Mouse (Mus musculus) bone marrow macrophage, adult 2 months (primary cell): ENCODE results near the gene Smg6. TPM values are rescaled to one million over a fixed set of nuclear protein-coding genes. Genes with fewer than 3 reads are reported as not detected.
"Not testable (repeated sequence)": the region's sequence is repeated elsewhere in the genome, so short reads cannot be mapped to it uniquely, and the experiment has no call there.

Source experiments
- H3K27ac ChIP-seq: 2 replicates; pipeline ENCODE4 v1.5.1; 2012; ENCODE audit warnings: low read depth, low read length; ENCODE audit not compliant: insufficient read depth
- H3K4me1 ChIP-seq: 2 replicates; pipeline ENCODE4 v1.6.1; 2012; ENCODE audit warnings: low read length; ENCODE audit not compliant: control insufficient read depth, insufficient read depth
- H3K4me3 ChIP-seq: 2 replicates; pipeline ENCODE4 v1.5.1; 2012; ENCODE audit warnings: mild to moderate bottlenecking, low read length, moderate library complexity; ENCODE audit not compliant: insufficient read depth
- CTCF ChIP-seq: IDR thresholded peaks from 2 replicates; pipeline ENCODE4 v1.5.1; 2012; ENCODE audit warnings: low read depth, mild to moderate bottlenecking, low read length, moderate library complexity
- POLR2A ChIP-seq: IDR thresholded peaks from 2 replicates; pipeline ENCODE4 v1.6.1; 2012; ENCODE audit warnings: mild to moderate bottlenecking, low read depth, low read length, borderline replicate concordance
- polyA plus RNA-seq: library from polyadenylated mRNA; stranded (reverse); fragments of >200 nt; gene quantifications from 2 replicates; pipeline ENCODE4 v1.2.4, GENCODE M21; 2012; ENCODE audit not compliant: missing spikeins, insufficient read depth, insufficient read length

Gene Smg6
- polyA plus RNA-seq, 1 experiment: 14.7 TPM

DNA sequence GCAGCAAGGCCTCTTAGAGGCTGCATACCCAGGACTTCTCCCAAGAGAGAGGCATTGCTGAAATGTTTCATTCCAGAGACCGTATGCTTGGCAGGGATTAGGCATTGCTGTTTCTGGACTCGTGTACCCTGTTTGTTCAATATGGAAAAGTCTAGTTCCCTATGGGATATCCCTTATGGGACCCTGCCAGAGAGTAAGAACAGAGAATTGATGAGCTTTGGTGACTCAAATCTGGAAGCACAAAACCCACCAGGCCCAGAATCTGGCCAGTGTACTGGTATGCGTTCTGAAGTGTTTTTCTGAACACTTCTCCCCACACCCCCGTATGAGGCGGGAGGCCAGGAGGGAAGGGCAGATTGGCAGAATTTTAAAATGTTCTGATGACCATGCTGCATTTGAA lies 64.9 kb downstream of the Smg6 start:
- Histone ChIP-seq H3K27ac (no peak overlapping the region), H3K4me1 (peaks cover 17% of the 10 kb centered on the region), H3K4me3 (no peak overlapping the region)
- TF ChIP-seq CTCF (no peak), POLR2A (no peak)

DNA sequence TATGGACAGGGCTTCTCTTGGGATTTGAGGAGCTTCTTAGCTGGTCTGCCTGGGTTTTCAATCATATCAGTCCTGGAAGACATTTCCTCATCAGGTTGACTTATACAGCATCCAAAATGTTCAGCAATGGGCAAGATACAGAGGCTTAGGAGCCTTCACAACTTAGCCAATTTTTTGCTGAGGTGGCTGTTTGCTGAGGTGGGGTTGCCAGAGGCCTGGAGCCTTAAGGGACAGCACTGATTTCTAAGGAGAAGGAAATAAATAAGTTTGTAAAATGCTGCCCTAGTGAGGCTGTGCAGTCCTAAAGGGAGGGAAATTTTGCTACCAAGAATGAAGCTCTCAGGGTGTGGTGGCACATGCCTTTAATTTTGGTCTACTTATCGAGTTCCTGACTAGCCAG lies 65.7 kb downstream of the Smg6 start:
- H3K27ac ChIP-seq: no peak overlapping the region
- H3K4me3 ChIP-seq: no peak overlapping the region
- H3K4me1 ChIP-seq: peaks cover 17% of the 10 kb centered on the region
- no peak for TF ChIP-seq POLR2A
- no peak for TF ChIP-seq CTCF

DNA sequence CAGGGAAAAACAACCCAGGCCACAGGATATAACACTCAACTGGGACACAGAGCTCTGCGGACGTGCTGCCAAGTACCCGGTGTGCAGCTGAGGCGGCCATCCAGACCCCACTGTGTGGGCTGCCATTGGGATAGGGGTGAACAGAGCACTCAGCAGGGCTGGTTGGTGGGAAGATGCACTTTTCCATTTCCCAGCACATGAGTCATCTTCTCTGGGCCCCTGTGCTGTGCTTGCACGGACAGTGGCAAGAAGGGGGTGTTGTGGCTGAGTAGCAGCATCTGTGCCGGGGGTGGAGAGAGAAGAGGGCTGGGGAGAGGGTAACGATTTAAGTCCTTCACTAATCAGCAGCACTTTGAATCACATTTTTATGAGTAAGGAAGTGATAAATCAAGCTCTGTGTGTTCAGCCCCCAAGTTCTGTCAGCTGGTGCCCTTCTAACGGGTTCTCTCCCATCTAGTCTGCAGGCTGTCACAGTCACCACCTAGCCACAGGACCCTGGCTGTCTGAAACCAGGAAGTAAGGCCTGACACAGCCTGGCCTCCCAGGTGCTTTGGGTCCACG lies 66.9 kb downstream of the Smg6 start:
- no peak overlapping the region for H3K4me3 ChIP-seq
- H3K27ac ChIP-seq: no peak overlapping the region
- TF ChIP-seq POLR2A (no peak), CTCF (no peak)
- H3K4me1 ChIP-seq: peaks cover 17% of the 10 kb centered on the region

DNA sequence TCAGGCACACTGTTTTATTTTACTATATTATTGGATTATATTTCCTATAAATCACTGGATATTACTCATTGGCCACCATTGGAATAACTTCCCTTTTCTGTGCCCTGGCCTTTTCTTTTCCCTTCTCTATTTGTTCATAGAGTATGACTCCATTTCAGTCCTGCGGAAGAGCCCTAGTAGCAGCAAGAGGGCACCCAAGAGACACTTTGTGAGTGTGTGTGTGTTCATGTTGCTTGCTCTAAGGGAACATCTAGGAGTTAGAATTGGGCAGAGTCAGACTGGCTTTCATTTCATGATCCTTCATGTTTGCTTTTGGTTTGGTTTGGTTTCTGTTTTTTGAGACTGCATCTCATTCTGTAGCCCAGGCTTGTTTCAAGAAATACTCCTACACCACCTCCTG lies 68.5 kb downstream of the Smg6 start:
- H3K4me3 ChIP-seq: no peak overlapping the region
- H3K27ac ChIP-seq: no peak overlapping the region
- peaks cover 14% of the 10 kb centered on the region for H3K4me1 ChIP-seq
- TF ChIP-seq CTCF (no peak), POLR2A (no peak)

DNA sequence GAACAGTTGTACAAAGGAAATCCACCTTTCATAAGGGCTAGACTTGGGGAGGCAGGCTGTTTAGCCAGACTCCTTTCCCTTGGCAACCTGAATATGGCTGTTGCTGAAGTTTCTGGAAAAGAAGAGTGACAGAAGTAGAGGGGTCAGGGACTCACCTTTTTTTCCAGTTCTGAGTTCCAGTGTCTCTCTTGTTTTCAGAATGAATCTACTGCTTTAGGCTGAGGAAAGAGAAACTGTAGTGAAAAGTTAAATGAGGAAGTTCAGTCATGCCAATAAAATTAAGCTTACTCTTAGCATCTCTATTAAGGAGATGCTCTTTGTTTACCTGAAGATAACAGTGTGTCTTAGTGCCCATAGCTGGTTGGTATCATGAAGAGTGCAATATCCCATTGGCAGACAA lies 69.2 kb downstream of the Smg6 start:
- H3K27ac ChIP-seq: no peak overlapping the region
- H3K4me3 ChIP-seq: no peak overlapping the region
- TF ChIP-seq POLR2A: no peak
- no peak for TF ChIP-seq CTCF
- H3K4me1 ChIP-seq: peaks cover 12% of the 10 kb centered on the region

DNA sequence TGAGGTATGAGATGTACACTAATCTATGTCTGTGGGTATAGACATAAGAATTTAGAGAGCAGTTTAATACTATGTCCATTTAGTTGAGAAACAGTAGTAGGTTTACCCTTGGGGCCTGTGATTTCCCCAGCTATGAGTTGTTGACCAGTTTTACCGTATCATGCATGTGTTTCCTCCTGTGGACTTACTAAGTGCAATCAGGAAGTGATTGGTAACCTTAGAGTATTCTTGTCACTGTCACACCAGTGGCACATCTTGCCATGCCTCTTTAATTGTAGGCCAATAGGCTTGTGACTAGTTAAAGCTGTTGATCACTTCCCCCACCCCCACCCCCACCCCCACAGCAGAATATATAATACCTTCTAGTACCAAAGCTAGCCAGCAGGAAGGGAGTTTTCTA lies 70.9 kb downstream of the Smg6 start:
- Histone ChIP-seq H3K27ac (no peak overlapping the region), H3K4me3 (no peak overlapping the region), H3K4me1 (peaks cover 12% of the 10 kb centered on the region)
- TF ChIP-seq CTCF: no peak
- TF ChIP-seq POLR2A: no peak

DNA sequence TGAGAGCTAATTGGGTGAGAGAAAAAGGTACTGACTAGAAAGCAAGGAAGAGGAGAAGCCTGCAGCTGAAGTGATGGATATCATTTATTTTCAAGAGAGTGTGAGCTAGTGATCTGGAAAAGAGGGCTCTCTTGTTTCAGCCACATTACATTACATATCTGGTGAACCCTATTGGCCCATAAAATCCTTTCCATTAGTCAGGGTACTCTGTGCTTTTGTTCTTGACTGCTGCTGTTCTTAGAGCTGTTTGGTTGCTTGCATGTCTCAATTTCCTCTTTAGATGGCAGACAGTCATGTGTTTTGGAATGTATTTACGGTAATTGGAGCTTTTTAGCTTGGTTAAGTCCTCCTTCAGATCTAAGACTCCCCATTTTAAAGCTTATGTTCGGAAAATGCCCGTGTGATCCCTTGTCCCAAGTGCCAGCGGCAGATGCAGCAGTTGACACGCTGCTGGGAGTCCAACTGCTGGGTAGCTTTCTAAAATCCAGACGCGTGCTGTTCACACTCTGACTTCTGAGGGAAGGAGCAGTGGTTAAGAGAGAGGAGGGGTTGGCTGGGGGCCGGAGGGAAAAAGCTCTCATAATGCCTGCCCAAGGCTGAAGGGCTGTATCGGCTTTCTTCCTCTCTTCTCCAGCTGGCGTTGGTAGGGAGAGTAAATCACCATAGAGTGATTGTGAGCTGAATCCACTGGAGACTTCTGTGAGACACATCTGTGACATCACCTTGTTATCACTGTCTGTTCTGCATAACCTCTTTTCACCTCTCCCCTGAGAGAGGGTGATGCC lies 75.4 kb downstream of the Smg6 start:
- no peak overlapping the region for H3K27ac ChIP-seq
- H3K4me1 ChIP-seq: no peaks in the 10 kb centered on the region
- no peak overlapping the region for H3K4me3 ChIP-seq
- TF ChIP-seq CTCF: no peak
- no peak for TF ChIP-seq POLR2A

DNA sequence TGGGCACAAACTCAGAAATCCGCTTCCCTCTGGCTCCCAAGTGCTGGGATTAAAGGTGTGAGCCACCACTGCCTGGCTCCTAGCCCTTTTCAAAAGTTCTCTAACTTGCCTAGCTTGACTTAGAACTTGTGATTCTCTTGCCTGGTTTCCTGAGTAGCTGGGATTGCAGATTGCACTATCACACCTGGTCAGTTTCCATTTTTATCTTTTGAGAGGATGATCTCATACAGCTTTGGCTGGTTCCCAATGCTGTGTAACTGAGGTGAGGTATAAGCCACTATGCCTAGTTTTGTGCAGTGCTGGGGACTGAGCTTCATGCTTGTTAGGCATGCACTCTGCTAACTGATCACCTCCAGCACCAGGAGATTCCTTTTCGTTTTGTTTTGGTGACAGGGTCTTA lies 82.6 kb downstream of the Smg6 start:
- H3K27ac ChIP-seq: no peak overlapping the region
- H3K4me1 ChIP-seq: no peaks in the 10 kb centered on the region
- no peak overlapping the region for H3K4me3 ChIP-seq
- TF ChIP-seq CTCF (no peak), POLR2A (no peak)

DNA sequence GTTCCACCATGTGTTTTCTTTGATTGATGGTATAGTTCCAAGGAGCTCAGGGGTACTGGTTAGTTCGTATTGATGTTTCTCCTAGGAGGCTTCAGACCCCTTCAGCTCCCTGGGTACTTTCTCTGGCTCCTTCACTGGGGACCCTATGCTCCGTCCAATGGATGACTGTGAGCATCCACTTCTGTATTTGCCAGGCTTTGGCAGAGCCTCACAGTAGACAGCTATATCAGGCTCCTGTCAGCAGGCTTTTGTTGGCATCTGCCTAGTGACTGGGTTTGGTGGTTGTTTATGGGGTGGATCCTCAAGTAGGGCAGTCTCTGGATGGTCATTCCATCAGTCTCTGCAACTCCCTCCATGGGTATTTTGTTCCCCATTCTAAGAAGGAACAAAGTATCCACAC lies 83.9 kb downstream of the Smg6 start:
- not testable (repeated sequence) for H3K27ac ChIP-seq, H3K4me3 ChIP-seq, H3K4me1 ChIP-seq

DNA sequence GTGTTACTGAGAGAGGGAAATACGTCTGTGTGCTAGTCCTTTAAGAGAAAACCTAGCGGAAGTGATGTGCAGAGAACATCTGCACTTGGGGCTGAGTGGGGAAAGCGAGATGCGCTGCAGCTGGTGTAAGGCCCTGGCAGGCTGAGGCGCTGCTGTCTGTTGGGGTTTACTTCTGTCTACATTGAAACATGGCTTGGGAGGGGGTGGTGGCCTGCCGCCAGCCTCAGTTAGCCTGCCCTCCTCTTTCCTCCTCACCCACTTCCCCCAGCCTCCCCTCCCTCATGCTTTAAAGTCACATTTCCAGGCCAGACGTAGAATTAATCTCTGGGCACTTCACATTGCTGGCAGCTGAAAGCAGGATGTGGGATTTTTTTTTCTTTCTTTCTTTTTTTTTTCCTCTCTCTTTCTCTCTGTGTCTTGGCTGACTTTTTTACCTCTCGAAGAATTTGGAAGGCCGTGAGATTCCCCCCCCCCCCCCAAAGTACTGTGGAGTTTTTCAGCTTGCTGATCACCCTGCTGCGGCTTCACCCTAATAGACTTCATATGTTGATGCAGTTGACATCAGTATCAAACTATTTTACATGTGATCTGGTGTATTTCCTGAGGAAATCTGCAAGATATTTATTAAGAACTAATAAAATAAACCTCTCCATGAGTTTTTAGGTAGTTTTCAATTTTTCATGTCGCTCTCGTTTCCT lies 87.5 kb downstream of the Smg6 start:
- TF ChIP-seq POLR2A (no peak), CTCF (no peak)

More for the DNA sequence above, 87.5 kb downstream of the Smg6 start:
- Histone ChIP-seq H3K4me3 (no peak overlapping the region), H3K27ac (no peak overlapping the region), H3K4me1 (peaks cover 3% of the 10 kb centered on the region)
